Mouse (Mus musculus) adrenal gland, postnatal 36 days (tissue): Measurements from ENCODE around the gene Dand5. TPM values are rescaled to one million over a fixed set of nuclear protein-coding genes. Genes with fewer than 3 reads are reported as not detected.

Experiments used
- DNase-seq, 2 experiments: peaks; one replicate each; pipeline ENCODE4 v3.0.0; 2021; ENCODE audit warnings: mixed read lengths in 1 of 2
- total RNA-seq, 2 experiments: library from RNA; stranded (reverse); gene quantifications; 2 replicates each; pipeline ENCODE4 v1.2.3; 2021

Dand5 gene
- total RNA-seq, 2 experiments from 2014 or later, result 9.1 to 10.0 TPM

DNA sequence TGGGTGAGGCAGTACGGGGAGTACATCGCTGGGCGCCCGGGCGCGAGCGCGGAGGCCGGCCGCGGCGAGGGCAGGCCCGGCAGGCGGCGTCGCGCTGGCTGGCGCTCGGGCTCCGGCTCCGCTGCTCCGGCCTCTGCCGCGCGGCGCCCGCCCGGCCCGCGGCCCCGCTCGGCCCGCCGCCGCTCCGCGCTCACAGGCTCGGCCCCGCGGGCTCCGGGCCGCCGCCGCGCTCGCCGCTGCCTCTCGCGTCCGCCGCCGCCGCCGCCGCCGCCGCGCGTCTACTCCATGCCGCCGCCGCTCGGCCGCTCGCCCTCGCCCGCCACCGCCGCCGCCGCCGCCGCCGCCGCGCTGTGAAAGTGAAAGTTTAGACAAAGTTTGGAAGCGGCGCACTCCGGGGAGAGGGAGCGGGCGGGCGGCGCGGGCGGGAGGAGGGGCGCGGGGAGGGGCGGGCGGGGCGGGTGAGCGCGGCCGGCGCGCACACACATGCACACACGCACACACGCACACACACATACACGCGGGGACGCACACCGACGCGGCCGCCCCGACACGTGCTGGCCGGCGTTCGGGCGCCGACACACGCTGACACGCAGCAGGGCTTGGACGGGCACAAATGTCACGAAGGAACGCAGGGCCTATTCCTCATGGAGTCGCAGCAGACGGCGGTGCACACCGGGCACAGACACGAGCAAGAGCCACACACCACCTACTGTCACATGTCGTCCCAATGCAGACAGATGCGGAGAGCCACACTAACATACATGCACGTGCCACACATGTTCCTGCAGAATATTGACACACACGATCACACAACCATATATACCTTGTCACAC, 22.4 kb downstream of the Dand5 start, which contains the start of gene Nfix:
TSS of gene Nfix (minus strand) at position 346 of the 833 bp plus-strand sequence.
- DNase-seq, result peak; percentile 85 to 87

GRCm38 (mm10) chr8:84799136-84799931, 23.3 kb downstream of the Dand5 start:
- peak; percentile 75 to 85 for DNase-seq

DNA sequence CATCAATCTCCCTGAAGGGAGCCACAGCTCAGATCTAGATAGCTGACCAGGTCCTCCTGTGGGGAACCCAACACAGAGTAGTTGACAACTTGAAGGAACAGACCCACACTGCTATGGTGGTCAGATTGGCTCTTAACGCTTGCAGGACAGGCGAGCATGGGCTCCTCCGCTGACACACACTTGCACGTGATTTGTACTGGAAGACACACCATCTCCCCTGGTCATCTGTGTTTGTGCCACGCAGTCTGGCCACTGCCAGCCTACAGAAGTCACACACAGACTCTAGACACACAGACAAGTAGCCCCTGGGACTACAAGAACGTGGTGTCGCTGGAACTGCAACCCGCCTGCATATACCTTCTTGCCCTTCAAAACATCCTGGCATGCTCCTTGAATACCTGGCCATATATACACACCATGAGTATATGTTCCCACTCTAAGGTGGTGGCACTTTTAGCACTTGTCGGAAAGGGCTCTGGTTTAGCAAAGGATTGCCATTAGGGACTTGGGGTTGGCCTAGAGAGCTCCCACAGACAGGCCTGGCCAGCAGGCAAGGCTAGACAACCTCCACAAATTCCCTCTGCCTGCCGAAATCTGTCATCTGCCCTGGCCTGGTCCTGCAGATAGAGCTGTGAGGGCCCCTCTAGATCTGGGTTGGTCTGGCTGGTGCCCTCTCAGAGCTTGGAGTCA, 24.0 kb downstream of the Dand5 start:
- no peak for DNase-seq

DNA sequence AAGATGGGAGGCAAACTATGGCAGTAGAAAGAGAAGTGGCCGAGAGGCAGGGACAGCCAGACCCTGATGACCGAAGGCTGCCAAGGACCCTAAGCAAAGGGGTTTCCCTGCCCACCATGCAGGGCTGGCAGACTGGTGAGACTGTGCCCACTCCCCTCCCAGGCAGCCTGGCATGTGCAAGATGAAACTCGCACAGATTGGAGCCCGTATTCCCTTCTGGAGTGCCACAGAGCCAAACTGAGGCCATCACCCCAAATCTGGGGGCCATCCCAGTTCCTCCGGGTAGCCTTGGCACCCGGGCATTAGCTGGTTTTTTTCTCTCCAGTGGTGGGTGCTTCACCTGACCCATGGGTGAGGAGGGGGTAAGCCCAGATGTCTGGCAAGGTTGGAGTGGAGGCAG, 24.7 kb downstream of the Dand5 start:
- DNase-seq, result no peak

DNA sequence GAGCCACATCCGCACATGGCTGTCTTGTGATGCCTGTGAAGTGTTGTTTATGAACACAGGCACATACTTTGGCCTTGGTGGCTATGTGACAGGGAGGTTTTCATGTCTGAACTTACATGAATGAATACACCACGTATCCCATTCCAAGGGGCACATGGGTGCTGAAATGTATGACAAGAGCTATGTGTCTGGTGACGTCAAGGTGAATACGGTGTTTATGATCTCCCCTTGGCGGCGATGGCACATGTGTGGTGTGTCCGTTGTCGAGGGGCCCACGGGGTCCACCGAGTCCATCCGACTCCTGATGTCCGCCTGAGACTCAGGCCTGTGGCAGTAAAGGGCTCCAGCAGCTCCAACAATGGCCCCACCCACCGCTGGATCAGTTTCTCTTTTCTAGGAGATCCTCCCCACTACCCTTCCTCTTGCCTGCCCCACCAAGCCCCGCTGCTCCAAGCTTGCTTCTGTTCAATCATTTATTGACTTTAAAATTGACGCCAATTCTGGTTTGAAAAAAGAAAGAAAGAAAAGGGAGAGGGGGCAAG, 25.3 kb downstream of the Dand5 start:
- DNase-seq, result no peak

DNA sequence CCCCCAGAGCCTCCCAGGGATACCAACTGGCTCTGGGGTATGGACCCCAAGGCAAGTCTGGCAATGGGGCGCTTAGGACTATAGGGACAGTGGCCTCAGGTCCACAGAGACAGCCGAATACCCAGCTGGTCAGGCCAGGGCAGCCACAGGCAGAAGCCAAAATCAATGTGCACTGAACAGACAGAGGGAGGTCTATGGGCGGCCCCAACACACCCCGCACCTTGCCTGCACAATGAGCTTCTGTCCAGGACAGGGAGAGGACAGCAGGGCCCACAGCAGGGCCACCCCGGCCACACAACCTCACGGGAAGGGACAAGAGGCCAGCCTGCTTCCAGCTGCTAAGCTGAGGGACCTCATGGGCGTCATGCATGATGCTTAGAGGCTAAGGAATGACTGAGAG, 28.1 kb downstream of the Dand5 start:
- DNase-seq, result no peak

DNA sequence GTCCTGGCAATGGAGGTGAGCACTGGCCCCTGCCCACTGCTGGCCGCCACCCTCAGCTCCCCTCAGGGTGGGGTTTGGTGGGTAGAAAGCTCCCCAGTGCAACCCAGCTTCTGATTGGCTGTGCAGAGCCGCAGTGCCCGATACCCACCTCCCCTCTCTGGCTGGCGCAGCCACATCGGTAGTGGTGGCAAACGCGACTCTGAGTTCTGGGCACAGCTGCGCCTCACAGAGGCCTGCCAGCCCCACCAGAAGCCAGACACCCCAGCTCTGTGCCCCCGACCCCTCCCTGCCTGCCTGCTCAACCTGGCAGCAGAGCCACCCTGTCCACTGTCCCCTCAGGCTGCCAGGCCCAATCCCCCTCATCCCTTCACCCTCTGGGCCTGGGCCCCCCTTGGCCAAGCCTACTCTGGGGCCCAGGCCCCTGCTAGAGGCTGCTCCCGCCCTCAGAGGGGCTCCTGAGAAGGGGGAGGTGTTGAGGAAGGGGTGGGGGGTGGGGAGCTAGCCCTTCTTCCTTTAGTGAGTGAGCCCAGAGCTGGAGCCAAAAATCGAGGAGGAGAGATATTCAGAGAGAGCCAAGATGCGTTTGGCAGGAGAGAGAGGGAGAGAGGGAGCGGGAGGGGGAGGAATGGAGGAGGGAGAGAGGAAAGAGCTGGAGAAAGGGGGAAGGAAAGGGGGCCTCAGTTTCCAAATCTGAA, 28.7 kb downstream of the Dand5 start:
- no peak for DNase-seq

- no peak for DNase-seq
Measured at GRCm38 (mm10) chr8:84793134-84793533, 29.5 kb downstream of the Dand5 start.

DNA sequence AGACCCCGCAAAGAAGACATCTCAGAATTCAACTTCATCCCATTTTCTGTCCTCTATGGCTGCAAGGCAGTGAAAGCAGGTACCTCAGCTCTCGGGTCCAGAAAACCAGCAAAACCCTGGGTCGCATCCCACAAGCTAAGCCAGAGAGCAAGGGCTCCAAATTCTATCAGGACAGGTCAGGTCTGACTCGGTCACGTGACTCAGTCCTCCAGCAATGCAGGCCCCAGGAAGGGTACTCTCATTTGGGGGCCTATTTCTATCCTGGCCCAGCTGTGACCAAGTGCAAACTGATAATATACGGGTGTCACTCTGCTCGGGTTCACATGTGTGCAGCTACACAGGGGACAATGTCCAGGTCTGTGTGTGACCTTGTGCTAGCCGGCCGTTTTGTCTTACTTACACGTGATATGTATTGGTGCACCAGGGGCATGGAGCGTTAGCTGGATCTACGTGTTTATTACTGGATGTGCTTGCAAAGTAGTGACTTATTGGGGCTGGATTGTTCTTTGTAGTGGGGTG, 30.1 kb downstream of the Dand5 start:
- DNase-seq, result no peak

GRCm38 (mm10) chr8:84790537-84790936, 32.1 kb downstream of the Dand5 start:
- no peak for DNase-seq

DNA sequence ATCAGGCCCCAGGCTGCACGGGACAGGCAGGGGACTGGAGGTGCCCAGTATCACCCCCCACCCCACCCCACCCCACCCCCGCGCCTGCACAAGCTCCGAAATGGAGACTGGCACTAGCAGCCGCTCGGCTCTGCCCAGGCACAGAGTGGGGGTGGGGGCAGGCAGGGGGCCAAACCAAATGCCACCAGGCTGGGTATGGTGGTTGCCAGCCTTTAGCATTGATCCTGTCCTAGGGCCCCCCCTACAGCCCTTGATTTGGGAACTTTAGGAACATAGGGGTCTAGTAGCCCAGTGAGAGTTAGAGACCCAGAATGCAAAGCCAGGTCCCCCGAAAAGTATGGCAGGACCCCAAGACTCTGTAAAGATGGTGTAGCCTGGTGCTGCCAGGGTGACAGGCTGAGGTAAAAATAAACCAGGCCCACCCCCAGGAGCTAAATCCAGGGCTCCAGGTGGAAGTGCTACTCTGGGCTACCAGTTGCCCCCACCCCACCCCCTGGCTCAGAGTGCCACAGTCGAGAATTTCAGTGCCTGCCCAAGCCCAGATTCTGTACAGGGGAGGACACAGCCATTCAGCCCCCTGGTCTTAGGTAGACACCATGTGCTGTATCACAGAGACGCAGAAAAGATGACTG, 32.7 kb downstream of the Dand5 start:
- DNase-seq, result peak in 1 of 2 experiments; percentile 71

DNA sequence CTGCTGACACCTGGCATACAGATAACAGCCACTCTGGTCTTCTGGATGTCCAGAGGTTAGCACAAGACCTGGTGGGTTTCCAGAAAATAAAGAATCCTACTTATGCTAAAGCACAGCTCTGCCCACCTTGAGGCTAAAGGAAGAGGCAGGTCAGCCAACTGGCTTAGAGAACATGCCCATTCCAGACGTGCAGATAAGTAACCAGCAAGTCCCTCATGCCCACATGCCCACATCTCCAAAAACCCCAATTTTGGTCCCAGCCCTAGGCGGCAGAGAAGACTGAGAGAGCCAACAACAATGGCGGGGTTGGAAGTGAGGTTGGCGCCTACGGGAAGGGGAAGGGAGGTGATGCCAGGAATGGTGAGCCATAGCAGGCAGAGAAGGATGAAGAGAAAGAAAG, 33.3 kb downstream of the Dand5 start:
- DNase-seq, result no peak

GRCm38 (mm10) chr8:84788896-84789295, 33.7 kb downstream of the Dand5 start:
- peak in 1 of 2 experiments; percentile 67 for DNase-seq

- DNase-seq, result no peak
Measured at GRCm38 (mm10) chr8:84787523-84788302, 34.9 kb downstream of the Dand5 start.

GRCm38 (mm10) chr8:84786801-84787467, 35.7 kb downstream of the Dand5 start:
- DNase-seq, result no peak

DNA sequence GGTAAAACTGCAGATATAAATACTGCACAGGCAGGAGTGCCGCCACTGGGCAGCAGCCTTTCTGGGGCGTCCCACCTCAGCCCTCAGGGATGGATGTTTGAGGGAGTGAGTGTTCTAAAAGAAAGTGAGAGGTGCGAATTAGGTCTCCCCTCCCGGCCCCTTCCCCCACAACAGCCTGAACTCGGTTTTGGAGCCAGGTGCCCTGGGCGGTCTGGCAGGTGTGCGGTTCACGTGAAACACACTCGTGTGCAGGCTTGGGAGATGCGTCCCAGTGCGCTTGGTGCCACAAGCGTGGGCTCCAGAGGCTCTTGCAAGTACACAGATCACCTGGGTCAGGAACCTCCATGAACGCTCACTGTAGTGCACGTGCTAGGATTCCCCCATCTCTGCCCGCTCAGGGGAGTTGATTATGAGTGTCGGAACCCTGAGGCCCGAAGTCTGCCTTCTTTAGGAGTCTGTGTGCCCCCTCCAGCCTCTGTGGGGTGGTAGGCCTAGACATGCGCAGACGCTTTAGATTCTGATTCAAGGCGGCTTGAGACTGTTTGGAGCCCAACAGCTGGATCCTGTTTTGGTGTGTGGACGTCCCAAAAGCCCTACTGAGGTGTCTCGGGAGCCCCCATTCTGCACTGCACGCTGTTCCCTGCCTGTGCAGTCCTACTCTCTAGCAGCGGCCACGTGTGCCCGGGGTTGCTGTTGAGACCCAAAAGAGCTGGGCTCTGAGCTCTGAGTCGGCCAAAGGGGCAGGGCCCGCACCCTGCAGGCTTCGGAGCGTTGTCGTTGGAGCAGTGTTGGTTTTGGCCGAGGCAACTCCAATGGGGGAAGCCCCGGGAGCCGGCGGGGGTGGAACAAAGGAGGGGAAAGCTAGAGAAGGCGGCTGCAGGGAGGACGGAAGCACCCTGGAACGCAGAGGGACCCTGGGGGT, 36.6 kb downstream of the Dand5 start:
- peak; percentile 35 to 67 for DNase-seq

DNA sequence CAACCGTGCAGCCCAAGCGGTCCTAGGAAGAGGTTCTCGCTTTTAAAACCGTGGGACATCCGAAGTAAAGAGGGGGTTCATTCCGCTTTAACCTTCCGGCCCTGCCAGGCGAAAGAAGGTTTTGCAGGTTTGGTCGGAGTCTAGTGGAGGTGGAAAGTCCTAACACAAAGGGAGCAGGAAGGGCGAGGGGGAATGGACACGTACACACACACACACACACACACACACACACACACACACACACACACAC, 37.2 kb downstream of the Dand5 start:
- no peak for DNase-seq

- DNase-seq, result no peak
Measured at GRCm38 (mm10) chr8:84784681-84785505, 37.7 kb downstream of the Dand5 start.
